Mouse (Mus musculus) bone marrow, adult 2 months (tissue): ENCODE data around the gene Eras. TPM values are rescaled to one million over a fixed set of nuclear protein-coding genes. Genes with fewer than 3 reads are reported as not detected.

Experiments
- H3K27ac ChIP-seq: fragments of 200-500 bp; 2 replicates; pipeline ENCODE4 v1.5.1; 2012; ENCODE audit warnings: low read depth, mild to moderate bottlenecking, control low read depth, inconsistent platforms, low read length; ENCODE audit not compliant: control insufficient read depth, poor library complexity, insufficient read depth
- H3K4me1 ChIP-seq: fragments of 200-500 bp; 2 replicates; pipeline ENCODE4 v1.6.1; 2011; ENCODE audit warnings: low read length; ENCODE audit not compliant: control insufficient read depth, insufficient read depth
- H3K4me3 ChIP-seq: fragments of 200-500 bp; replicated peaks from 2 replicates; pipeline ENCODE3; 2011; ENCODE audit warnings: mild to moderate bottlenecking, low read depth, low read length, control low read depth; ENCODE audit not compliant: control insufficient read depth
- CTCF ChIP-seq: fragments of 200-500 bp; IDR thresholded peaks from 2 replicates; pipeline ENCODE4 v1.5.1; 2011; ENCODE audit warnings: low read length, control low read depth; ENCODE audit not compliant: control insufficient read depth, insufficient read depth
- POLR2A ChIP-seq: fragments of 200-500 bp; IDR thresholded peaks from 2 replicates; pipeline ENCODE4 v1.6.1; 2011; ENCODE audit warnings: low read depth, mild to moderate bottlenecking, control low read depth, low read length, borderline replicate concordance; ENCODE audit not compliant: control insufficient read depth
- WGBS: fragments of 180-500 bp; shearing (Covaris S2); methylation state at CpG from one replicate; pipeline ENCODE4 v1.1.7; 2018; 5-methylcytosine and 5-hydroxymethylcytosine counted together
- polyA plus RNA-seq: library from polyadenylated mRNA; stranded (reverse); fragments of >200 nt; gene quantifications from 2 replicates; pipeline ENCODE4 v1.2.4, GENCODE M21; 2011; ENCODE audit warnings: low replicate concordance; ENCODE audit not compliant: missing spikeins, insufficient read depth, insufficient read length

Eras gene
- polyA plus RNA-seq, 1 experiment: 10.9 TPM

- Histone ChIP-seq H3K4me3 (no peak overlapping the region), H3K27ac (no peak overlapping the region), H3K4me1 (no peaks in the 10 kb centered on the region)
- WGBS: 91% methylated on average over 9 of the region's 9 CpGs
- TF ChIP-seq CTCF: no peak
- TF ChIP-seq POLR2A: no peak
Measured at GRCm38 (mm10) chrX:7958868-7959267, 30.5 kb upstream of the Eras start.

DNA sequence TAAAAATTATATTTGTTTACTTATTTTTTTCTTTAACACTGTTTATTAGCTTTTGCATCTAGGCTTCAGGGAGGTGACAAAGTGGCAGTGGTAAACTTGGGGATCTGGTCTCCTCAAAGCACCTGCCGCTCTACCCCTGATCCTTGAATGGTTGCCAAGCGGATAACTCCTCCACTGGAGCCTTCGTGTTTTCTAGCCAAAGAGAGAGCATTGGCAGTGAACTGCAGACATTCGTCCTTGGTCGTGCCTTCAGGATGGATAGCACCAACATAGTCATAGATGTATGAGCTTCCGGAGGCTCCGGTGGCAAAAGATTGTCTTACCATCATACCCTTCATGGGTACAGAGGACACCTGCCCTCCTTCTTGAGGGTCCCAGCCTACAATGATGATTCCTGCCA lies 21.7 kb upstream of the Eras start:
- Histone ChIP-seq H3K4me3 (no peak overlapping the region), H3K27ac (no peak overlapping the region), H3K4me1 (no peaks in the 10 kb centered on the region)
- 90% methylated on average over 7 of the region's 7 CpGs for WGBS
- TF ChIP-seq POLR2A (no peak), CTCF (no peak)

GRCm38 (mm10) chrX:7947900-7948492 lies 19.6 kb upstream of the Eras start:
- Histone ChIP-seq H3K4me3 (peak overlapping the region; percentile 66), H3K4me1 (no peaks in the 10 kb centered on the region), H3K27ac (no peak overlapping the region; the same call in 1 of the 2 replicates)
- 12% methylated on average over 38 of the region's 38 CpGs for WGBS
- TF ChIP-seq POLR2A: peak; percentile 12; the same call in 1 of the 2 replicates
- no peak for TF ChIP-seq CTCF

DNA sequence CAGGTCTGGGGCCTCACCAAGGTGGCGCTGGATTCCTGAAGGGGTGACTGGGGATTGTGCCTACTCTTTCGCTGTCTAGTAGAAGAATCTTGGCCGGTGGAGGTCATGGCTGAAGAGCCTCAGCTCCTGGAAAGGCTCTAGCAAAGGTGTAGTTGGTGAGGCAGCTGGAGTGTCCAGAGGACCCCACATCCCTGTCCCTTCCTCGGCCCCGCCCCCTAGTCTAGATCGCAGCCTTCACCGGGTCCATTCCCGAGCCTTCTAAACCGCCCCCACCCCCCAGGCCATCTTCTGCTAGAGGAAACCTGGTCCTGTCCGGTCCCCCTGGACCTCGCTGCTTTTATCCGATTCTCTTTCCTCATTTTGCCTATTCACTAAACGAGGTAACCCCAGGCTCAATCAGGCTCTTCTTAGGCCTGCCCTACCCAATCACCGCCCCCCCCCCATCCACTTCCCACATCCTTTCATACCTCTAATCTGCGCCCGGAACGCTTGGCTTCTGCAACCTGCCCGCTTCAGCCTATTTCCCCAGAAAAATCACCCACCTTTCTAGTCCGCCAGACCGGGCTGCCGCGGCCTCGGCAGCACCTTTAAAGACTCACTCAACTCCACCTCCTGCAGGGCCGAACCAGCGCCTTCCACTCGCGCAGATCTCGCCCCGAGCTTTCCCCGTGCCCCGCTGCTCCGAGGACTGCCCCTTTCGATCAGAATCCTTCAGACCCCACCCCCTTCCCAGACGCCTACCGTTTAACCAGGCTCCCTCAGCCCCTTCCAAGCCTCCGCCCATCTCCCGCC lies 18.9 kb upstream of the Eras start, which contains the start of gene Hdac6:
Hdac6 (minus strand) TSS at position 782 of the 792 bp plus-strand sequence.
- Histone ChIP-seq H3K4me3 (peak within 1 kb of the TSS; percentile 66), H3K27ac (peak within 1 kb of the TSS; percentile 7; the same call in 1 of the 2 replicates), H3K4me1 (no peaks in the 10 kb centered on the region)
- TF ChIP-seq CTCF (no peak), POLR2A (no peak)
- WGBS: 14% methylated on average over 36 of the region's 37 CpGs

DNA sequence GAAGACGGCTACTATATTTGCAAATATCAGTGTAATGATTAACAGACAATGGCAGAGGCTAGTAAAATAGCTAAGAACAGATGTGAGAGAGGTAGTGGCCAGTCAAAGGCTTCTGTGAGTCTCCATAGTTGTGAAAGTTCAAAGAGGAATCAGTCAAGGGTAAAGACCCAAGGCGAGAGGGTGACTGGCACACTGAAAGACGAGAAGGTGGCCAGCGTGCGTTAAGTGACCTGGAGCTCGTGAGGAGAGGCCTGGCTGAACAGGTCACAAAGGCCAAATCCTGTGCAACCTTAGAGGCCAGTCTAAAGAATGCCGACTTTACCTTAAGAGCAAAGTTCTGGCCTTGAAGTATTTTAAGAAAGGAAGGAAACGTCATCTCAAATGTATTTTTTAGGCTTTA lies 17.2 kb upstream of the Eras start:
- Histone ChIP-seq H3K4me1 (no peaks in the 10 kb centered on the region), H3K27ac (no peak overlapping the region), H3K4me3 (no peak overlapping the region)
- 87% methylated on average over 8 of the region's 8 CpGs for whole genome bisulfite sequencing
- TF ChIP-seq CTCF: no peak
- no peak for TF ChIP-seq POLR2A

DNA sequence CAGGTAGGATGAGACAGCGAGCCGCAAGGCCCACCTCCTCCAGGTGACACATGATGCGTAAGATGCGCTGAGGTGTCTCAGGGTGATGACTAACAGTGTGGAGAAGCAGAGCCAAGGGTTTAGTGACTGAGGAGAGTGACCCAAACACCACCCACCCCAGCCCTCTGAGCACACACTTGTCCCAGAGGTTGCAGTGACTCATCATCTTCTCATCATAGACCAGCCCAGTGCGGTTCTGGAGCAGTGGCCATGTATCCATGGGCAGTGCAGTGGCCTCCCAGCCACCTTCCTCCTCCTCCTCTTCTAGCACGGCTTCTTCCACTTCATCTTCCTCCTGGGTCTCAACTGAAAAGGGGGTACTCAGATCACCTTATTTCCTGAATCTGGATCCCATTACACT lies 9.3 kb upstream of the Eras start:
- whole genome bisulfite sequencing: 83% methylated on average over 6 of the region's 6 CpGs
- TF ChIP-seq POLR2A (no peak), CTCF (no peak)
- no peaks in the 10 kb centered on the region for H3K4me1 ChIP-seq
- H3K4me3 ChIP-seq: no peak overlapping the region
- no peak overlapping the region for H3K27ac ChIP-seq

DNA sequence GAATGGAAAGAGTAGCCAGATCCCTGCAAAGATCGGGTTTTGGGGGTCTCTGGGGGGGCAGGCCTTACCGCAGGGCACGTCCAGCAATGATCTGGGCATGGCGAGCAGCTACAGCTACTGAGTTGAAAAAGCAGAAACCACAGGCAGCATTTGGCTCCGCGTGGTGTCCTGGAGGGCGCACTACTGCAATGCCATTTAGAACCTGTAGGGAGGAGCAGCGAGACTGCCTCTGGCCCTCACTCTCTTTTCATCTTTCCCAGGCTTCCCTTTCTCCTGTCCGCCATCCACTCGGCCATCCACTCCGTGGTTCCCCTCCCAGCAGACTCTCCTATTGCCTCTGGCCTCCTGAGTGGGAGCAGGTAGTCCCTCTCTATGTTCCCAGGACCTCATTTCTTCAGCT lies 8.5 kb upstream of the Eras start:
- Histone ChIP-seq H3K4me1 (no peaks in the 10 kb centered on the region), H3K27ac (no peak overlapping the region), H3K4me3 (no peak overlapping the region)
- WGBS: 52% methylated on average over 11 of the region's 11 CpGs
- TF ChIP-seq CTCF (no peak), POLR2A (no peak)

- TF ChIP-seq CTCF (no peak), POLR2A (no peak)
- 21% methylated on average over 10 of the region's 10 CpGs for WGBS
- H3K4me3 ChIP-seq: no peak overlapping the region
- no peaks in the 10 kb centered on the region for H3K4me1 ChIP-seq
- H3K27ac ChIP-seq: no peak overlapping the region
Measured at GRCm38 (mm10) chrX:7927116-7927515, 1.3 kb downstream of the Eras start.

- Histone ChIP-seq H3K27ac (no peak overlapping the region), H3K4me3 (no peak overlapping the region), H3K4me1 (no peaks in the 10 kb centered on the region)
- TF ChIP-seq POLR2A (no peak), CTCF (no peak)
- WGBS: 74% methylated on average over 6 of the region's 6 CpGs
Measured at GRCm38 (mm10) chrX:7926266-7926665, 2.1 kb downstream of the Eras start.
